Mouse (Mus musculus): ENCODE data around the gene Brd2. TPM values are rescaled to one million over a fixed set of nuclear protein-coding genes. Genes with fewer than 3 reads are reported as not detected.

Gene Brd2
- polyA plus RNA-seq, 1 experiment from 2014 or later: 48.1 TPM

DNA sequence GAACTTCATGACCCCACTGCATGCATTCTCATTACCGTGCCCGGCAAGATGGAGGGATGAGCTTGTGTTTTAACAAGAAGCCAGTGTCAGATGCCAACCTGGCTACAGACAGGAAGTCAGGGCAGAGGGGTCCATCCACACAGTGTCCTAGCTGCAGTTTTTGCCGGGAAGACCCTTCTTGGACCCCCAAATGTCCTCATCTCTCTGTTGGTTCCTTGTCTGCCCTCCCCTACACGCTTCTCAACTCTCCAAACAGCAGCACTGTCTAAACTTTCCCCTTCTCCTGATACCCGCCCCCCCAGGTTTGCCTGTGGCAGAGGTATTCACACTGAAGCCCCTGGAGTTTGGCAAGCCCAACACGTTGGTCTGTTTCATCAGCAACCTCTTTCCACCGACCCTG, 15.2 kb upstream of the Brd2 start:
- ATAC-seq (ENCODE audit: low FRiP score, low TSS enrichment) (no peak), DNase-seq (ENCODE audit: low spot score) (no peak)
- no peak overlapping the region for H3K4me3 ChIP-seq (ENCODE audit: low read depth, low read length)
- WGBS: 66% methylated on average over 7 of the region's 7 CpGs
- H3K27me3 ChIP-seq (ENCODE audit: control insufficient read depth, insufficient read depth, low read length): no peaks in the 10 kb centered on the region; the same call in 1 of the 2 replicates
- no peaks in the 10 kb centered on the region for H3K36me3 ChIP-seq (ENCODE audit: control insufficient read depth, insufficient read depth, low read length)
- H3K4me1 ChIP-seq (replicated peaks; ENCODE audit: control insufficient read depth, insufficient read depth): peaks cover 2% of the 10 kb centered on the region; the same call in 1 of the 2 replicates
- no peak for TF ChIP-seq EP300 (optimal IDR thresholded peaks at IDR 0.05)
- no peak for TF ChIP-seq CTCF (IDR thresholded peaks at IDR 0.05; ENCODE audit: low read depth)
- H3K27ac ChIP-seq (replicated peaks): no peak overlapping the region
- no peaks in the 10 kb centered on the region for H3K9me3 ChIP-seq (ENCODE audit: control insufficient read depth, low read length)
- no peak overlapping the region for H3K9ac ChIP-seq (ENCODE audit: low read length)
- no peak overlapping the region for H3K4me2 ChIP-seq (replicated peaks; ENCODE audit: low read depth)

DNA sequence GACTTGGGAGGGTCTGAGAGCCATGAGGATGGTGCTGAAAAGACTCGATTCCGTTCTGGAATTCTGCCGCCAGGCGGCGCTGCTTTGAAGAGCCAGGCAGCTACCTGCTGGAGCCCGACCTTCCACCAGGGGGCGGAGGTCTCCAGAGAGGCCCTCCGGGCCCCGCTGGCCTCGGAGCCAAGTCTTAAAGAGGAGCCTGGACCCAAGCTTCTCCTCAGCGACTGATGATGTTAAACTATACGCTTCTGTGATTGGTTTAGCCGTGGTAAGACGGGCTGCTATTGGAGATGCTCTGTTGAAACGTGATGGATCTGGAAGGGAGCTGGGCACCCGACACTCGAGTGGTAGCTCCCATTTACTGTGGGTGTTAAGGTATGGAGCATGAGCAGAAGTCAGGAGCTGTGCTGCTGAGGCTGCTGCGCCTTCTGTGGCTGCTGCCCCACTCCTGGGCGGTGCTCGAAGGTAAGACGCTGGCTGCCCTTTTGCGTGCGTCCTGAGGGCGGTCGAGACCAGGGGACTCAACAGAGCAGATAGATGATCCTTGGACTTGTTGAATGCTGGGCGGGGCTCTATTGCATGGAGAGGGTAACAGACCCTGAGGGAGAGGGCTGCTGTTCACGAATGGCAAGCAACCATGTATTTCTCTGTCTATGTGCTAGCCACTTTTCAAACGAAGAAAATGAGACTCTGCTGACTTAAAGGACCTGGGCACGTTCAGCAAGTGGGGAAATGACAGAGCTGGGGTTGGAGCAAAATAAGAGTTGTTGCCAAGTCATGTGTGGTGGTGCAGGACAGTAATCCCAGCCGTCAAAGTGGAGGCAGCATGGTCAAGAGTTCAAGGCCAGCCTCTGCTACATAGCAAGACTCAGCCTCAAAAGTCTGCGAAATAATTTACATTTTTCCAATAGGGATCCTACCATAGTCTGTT, 13.1 kb upstream of the Brd2 start:
- H3K36me3 ChIP-seq (ENCODE audit: control insufficient read depth, insufficient read depth, low read length): no peaks in the 10 kb centered on the region
- DNase-seq (ENCODE audit: low spot score) (peak; percentile 98), ATAC-seq (ENCODE audit: low FRiP score, low TSS enrichment) (peak; percentile 97)
- peaks cover 2% of the 10 kb centered on the region; the same call in 1 of the 2 replicates for H3K4me1 ChIP-seq (replicated peaks; ENCODE audit: control insufficient read depth, insufficient read depth)
- H3K4me2 ChIP-seq (replicated peaks; ENCODE audit: low read depth): peak overlapping the region; percentile 62
- peak; percentile 100 for TF ChIP-seq CTCF (IDR thresholded peaks at IDR 0.05; ENCODE audit: low read depth)
- no peak for TF ChIP-seq EP300 (optimal IDR thresholded peaks at IDR 0.05)
- H3K4me3 ChIP-seq (ENCODE audit: low read depth, low read length): peak overlapping the region; percentile 28
- no peak overlapping the region for H3K27ac ChIP-seq (replicated peaks)
- no peaks in the 10 kb centered on the region for H3K9me3 ChIP-seq (ENCODE audit: control insufficient read depth, low read length)
- H3K9ac ChIP-seq (ENCODE audit: low read length): 0 out of 2 replicates have a peak overlapping the region, but pooled peaks have one; percentile 27
- WGBS: 5% methylated on average over 31 of the region's 31 CpGs
- no peaks in the 10 kb centered on the region; the same call in 1 of the 2 replicates for H3K27me3 ChIP-seq (ENCODE audit: control insufficient read depth, insufficient read depth, low read length)

DNA sequence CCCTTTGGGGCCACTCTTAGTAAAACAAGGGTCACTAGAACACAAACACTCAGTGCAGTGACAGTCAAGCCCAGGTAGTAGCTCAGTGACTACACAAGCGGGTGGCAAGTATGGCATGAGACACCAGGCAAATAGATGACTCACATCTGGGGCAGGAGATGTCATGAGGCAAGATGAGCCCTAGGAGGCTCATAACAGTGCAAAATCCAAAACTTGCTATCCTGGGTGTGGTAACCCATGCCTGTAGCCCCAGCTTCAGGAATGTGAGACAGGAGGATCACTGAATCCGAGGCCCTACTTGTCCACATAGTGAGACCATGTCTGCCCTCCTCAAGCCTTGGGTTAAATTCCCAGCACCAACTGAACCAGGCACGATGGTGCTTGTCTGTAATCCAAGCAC, 12.0 kb upstream of the Brd2 start:
- no peaks in the 10 kb centered on the region; the same call in 1 of the 2 replicates for H3K27me3 ChIP-seq (ENCODE audit: control insufficient read depth, insufficient read depth, low read length)
- no peak overlapping the region for H3K4me2 ChIP-seq (replicated peaks; ENCODE audit: low read depth)
- H3K36me3 ChIP-seq (ENCODE audit: control insufficient read depth, insufficient read depth, low read length): no peaks in the 10 kb centered on the region
- no peak for ATAC-seq (ENCODE audit: low FRiP score, low TSS enrichment)
- TF ChIP-seq EP300 (optimal IDR thresholded peaks at IDR 0.05): no peak
- H3K9ac ChIP-seq (ENCODE audit: low read length): no peak overlapping the region
- no peak for DNase-seq (ENCODE audit: low spot score)
- H3K4me1 ChIP-seq (replicated peaks; ENCODE audit: control insufficient read depth, insufficient read depth): peaks cover 2% of the 10 kb centered on the region; the same call in 1 of the 2 replicates
- H3K27ac ChIP-seq (replicated peaks): no peak overlapping the region
- H3K4me3 ChIP-seq (ENCODE audit: low read depth, low read length): no peak overlapping the region
- H3K9me3 ChIP-seq (ENCODE audit: control insufficient read depth, low read length): no peaks in the 10 kb centered on the region
- WGBS: 76% methylated on average over 3 of the region's 3 CpGs

GRCm38 (mm10) chr17:34133289-34133688, 10.9 kb upstream of the Brd2 start:
- TF ChIP-seq CTCF (IDR thresholded peaks at IDR 0.05; ENCODE audit: low read depth): peak; percentile 67
- no peak for TF ChIP-seq EP300 (optimal IDR thresholded peaks at IDR 0.05)
- H3K4me3 ChIP-seq (ENCODE audit: low read depth, low read length): no peak overlapping the region
- WGBS: 68% methylated on average over 11 of the region's 11 CpGs
- no peaks in the 10 kb centered on the region for H3K36me3 ChIP-seq (ENCODE audit: control insufficient read depth, insufficient read depth, low read length)
- H3K9ac ChIP-seq (ENCODE audit: low read length): no peak overlapping the region
- H3K9me3 ChIP-seq (ENCODE audit: control insufficient read depth, low read length): no peaks in the 10 kb centered on the region
- peak; percentile 38 for DNase-seq (ENCODE audit: low spot score)
- peaks cover 2% of the 10 kb centered on the region; the same call in 1 of the 2 replicates for H3K4me1 ChIP-seq (replicated peaks; ENCODE audit: control insufficient read depth, insufficient read depth)
- no peaks in the 10 kb centered on the region; the same call in 1 of the 2 replicates for H3K27me3 ChIP-seq (ENCODE audit: control insufficient read depth, insufficient read depth, low read length)
- no peak for ATAC-seq (ENCODE audit: low FRiP score, low TSS enrichment)
- H3K27ac ChIP-seq (replicated peaks): no peak overlapping the region
- H3K4me2 ChIP-seq (replicated peaks; ENCODE audit: low read depth): no peak overlapping the region

DNA sequence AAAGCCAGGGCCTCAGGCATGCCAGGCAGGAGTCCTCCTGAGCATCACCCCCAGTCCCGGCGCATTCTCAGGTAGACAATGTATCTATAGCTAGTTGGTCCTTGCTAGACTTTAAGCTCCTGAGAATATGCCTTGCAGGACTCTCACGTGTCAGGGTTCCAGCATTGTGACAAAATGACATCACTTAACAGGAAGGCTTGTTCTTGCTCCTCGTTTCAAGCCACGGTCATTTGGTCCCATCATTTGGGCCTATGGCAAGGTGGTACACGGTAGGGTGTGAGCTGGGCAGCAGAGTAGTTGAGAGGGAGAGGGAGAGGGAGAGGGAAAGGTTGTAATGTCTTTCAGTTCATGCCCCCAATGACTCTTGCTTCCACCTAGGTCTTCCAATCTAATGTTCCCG, 9.5 kb upstream of the Brd2 start:
- no peak overlapping the region for H3K4me2 ChIP-seq (replicated peaks; ENCODE audit: low read depth)
- no peaks in the 10 kb centered on the region; the same call in 1 of the 2 replicates for H3K36me3 ChIP-seq (ENCODE audit: control insufficient read depth, insufficient read depth, low read length)
- H3K9ac ChIP-seq (ENCODE audit: low read length): no peak overlapping the region
- H3K4me3 ChIP-seq (ENCODE audit: low read depth, low read length): no peak overlapping the region
- TF ChIP-seq EP300 (optimal IDR thresholded peaks at IDR 0.05) (no peak), CTCF (IDR thresholded peaks at IDR 0.05; ENCODE audit: low read depth) (no peak)
- no peak overlapping the region for H3K27ac ChIP-seq (replicated peaks)
- no peaks in the 10 kb centered on the region for H3K27me3 ChIP-seq (ENCODE audit: control insufficient read depth, insufficient read depth, low read length)
- DNase-seq (ENCODE audit: low spot score) (no peak), ATAC-seq (ENCODE audit: low FRiP score, low TSS enrichment) (no peak)
- peaks cover 2% of the 10 kb centered on the region for H3K4me1 ChIP-seq (replicated peaks; ENCODE audit: control insufficient read depth, insufficient read depth)
- H3K9me3 ChIP-seq (ENCODE audit: control insufficient read depth, low read length): no peaks in the 10 kb centered on the region
- WGBS: 89% methylated on average over 7 of the region's 7 CpGs
